Mouse (Mus musculus): ENCODE results near the gene Ncapd2. TPM values are rescaled to one million over a fixed set of nuclear protein-coding genes. Genes with fewer than 3 reads are reported as not detected.
"Not testable (repeated sequence)": the region's sequence is repeated elsewhere in the genome, so short reads cannot be mapped to it uniquely, and the experiment has no call there.

Ncapd2 gene
- polyA plus RNA-seq, 1 experiment from 2014 or later, result 66.1 TPM

DNA sequence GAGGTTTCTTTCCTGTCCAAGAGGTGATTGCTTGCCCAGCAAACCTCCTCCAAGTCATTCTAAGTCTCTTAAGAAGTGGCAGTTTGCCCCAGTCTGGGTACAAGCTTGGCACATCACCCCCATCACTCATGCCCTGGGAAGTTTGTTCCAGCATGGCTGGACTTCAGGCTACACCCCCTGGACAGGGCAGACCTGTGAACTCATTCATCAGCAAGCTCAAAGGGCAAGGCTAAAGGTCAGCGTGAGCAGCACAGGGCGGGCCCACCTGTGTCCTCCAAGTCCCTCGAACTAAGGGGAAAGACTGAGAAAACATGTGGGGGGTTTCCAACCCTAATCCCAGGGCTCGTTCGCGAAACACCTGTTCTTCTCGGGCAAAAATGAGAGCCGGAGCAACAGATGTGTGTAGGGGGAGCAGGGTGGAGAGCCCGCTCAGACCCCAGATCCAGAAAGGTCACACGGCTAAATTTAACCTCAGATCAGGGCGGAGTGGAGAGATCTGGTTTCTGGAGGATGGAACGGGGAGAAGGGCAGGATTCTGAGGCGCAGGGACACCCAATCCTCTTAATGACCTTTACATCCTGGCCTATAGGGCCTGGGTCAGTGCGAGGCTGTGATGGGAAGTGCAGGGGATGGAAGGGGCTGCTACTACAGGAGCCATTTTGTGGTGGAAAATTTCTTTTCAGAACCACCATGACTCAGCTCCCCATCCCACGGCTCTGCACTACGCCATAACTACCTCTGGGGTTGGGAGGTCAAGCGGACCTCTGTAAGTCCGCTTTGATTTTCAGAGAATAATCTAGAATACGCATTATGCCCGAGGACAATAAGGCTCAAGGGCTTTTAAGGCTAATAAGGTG, 27.5 kb downstream of the Ncapd2 start:
- Histone ChIP-seq H3K9me3 (replicated peaks) (no peaks in the 10 kb centered on the region), H3K27me3 (no peaks in the 10 kb centered on the region), H3K36me3 (peaks cover 37% of the 10 kb centered on the region), H3K27ac (peak overlapping the region; percentile 97), H3K9ac (peak overlapping the region; percentile 94), H3K4me2 (peak overlapping the region; percentile 77), H3K4me1 (replicated peaks) (peaks cover 56% of the 10 kb centered on the region), H3K4me3 (peak overlapping the region; percentile 94)
- WGBS, result 4% methylated on average over 20 of the region's 20 CpGs
- no peak for ATAC-seq (replicated peaks; ENCODE audit: insufficient number of reproducible peaks, insufficient read depth, low FRiP score, low read depth)

DNA sequence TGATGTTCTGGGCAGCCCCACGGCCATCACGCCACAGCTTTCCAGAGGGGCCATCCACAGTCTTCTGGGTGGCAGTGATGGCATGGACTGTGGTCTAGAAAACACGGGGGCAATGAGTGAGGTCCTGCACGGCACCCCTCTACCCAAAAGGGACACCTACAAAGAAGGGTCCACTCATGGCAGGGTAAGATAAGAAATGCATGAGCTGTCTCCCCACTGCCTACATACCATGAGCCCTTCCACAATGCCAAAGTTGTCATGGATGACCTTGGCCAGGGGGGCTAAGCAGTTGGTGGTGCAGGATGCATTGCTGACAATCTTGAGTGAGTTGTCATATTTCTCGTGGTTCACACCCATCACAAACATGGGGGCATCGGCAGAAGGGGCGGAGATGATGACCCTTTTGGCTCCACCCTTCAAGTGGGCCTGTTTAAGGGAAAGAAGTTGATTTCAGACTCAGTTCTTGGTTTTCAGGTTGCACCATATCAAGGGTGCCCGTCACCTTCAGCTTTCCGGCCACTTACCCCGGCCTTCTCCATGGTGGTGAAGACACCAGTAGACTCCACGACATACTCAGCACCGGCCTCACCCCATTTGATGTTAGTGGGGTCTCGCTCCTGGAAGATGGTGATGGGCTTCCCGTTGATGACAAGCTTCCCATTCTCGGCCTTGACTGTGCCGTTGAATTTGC, 28.7 kb downstream of the Ncapd2 start:
- H3K27me3 ChIP-seq; ATAC-seq (replicated peaks; ENCODE audit: insufficient number of reproducible peaks, insufficient read depth, low FRiP score, low read depth); H3K9me3 ChIP-seq (replicated peaks): not testable (repeated sequence)
- peaks cover 29% of the 10 kb centered on the region for H3K36me3 ChIP-seq
- peak overlapping the region; percentile 77 for H3K4me2 ChIP-seq
- peak overlapping the region; percentile 50 for H3K9ac ChIP-seq
- H3K27ac ChIP-seq, result peak overlapping the region; percentile 85
- H3K4me3 ChIP-seq, result peak overlapping the region; percentile 94
- peaks cover 50% of the 10 kb centered on the region for H3K4me1 ChIP-seq (replicated peaks)
- WGBS, result 48% methylated on average over 13 of the region's 16 CpGs

DNA sequence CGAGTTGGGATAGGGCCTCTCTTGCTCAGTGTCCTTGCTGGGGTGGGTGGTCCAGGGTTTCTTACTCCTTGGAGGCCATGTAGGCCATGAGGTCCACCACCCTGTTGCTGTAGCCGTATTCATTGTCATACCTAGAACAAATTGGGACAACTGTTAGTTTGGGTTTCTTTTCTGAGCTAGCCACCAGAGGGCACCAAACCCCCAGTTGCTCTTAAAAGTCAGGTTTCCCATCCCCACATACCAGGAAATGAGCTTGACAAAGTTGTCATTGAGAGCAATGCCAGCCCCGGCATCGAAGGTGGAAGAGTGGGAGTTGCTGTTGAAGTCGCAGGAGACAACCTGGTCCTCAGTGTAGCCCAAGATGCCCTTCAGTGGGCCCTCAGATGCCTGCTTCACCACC, 29.5 kb downstream of the Ncapd2 start:
- H3K9me3 ChIP-seq (replicated peaks); H3K27me3 ChIP-seq; ATAC-seq (replicated peaks; ENCODE audit: insufficient number of reproducible peaks, insufficient read depth, low FRiP score, low read depth); H3K9ac ChIP-seq: not testable (repeated sequence)
- Histone ChIP-seq H3K4me3 (peak overlapping the region; percentile 94), H3K4me1 (replicated peaks) (peaks cover 42% of the 10 kb centered on the region), H3K36me3 (peaks cover 32% of the 10 kb centered on the region), H3K27ac (peak overlapping the region; percentile 85), H3K4me2 (peak overlapping the region; percentile 77)
- WGBS, result 4% methylated on average over 4 of the region's 5 CpGs

DNA sequence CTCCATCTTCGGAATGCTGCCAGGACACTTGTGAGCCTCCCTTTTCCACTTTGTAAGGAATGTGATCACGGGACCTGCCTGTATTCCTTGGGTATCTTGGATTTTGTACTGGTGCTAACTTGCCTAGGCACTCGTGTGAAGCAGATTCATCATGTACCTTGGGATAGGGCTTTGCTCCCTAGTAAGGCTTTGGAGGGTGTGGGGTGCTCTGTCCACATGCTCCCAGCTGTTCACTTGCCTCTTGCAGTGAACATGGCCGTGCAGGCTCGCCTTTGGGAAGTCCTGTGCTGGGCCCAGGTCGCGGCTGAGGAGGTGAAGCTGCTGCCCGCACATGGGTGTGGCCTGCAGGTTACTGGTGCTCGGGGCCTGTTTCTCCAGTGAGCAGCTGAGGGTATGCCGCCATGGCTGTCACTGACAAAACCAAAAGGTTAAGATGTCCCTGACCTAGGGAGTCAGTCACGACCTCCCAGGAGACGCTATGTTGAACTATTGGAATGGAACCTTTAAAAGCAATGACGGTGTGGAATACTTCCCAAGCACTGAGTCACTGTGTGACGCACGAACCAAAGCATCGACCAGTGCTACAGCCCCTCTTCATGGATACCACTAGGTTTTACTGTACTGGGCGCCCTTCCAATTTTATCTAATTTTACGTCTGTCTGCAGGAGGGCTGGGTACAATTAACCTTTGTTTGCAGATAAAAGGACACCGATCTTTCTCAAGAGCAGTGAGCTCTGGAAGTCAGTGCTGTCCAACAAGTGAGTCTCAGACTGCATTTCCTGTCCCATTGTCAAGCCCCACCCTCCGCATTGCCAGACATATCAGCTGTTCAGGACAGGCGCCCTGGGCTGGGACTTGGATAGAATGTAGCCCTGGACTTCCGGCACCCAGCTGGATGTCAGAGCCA, 30.4 kb downstream of the Ncapd2 start:
- Histone ChIP-seq H3K4me3 (peak overlapping the region; percentile 94), H3K9ac (peak overlapping the region; percentile 19)
- no peak; the same call in 1 of the 2 replicates for ATAC-seq (replicated peaks; ENCODE audit: insufficient number of reproducible peaks, insufficient read depth, low FRiP score, low read depth)

DNA sequence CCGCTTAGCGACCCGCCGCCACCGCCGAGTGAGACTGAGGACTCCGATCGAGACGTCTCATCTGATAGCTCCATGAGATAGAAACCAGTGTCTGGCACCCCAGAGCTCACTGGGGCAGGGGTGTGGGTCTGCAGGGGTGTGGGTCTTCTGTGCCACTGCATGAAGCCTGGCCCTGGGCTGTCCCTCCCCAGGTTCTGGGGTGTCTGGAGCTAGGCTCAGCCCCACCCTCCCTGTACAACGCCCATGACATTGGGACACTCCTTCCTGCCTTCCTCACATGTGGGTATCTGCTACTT, 31.0 kb downstream of the Ncapd2 start:
- Histone ChIP-seq H3K27me3 (no peaks in the 10 kb centered on the region), H3K4me1 (replicated peaks) (peaks cover 39% of the 10 kb centered on the region), H3K9me3 (replicated peaks) (no peaks in the 10 kb centered on the region), H3K4me3 (no peak overlapping the region), H3K9ac (no peak overlapping the region), H3K27ac (peak overlapping the region; percentile 85), H3K4me2 (no peak overlapping the region), H3K36me3 (peaks cover 32% of the 10 kb centered on the region)
- WGBS, result 35% methylated on average over 10 of the region's 10 CpGs
- no peak for ATAC-seq (replicated peaks; ENCODE audit: insufficient number of reproducible peaks, insufficient read depth, low FRiP score, low read depth)

More for the DNA sequence above, 30.4 kb downstream of the Ncapd2 start:
- no peaks in the 10 kb centered on the region for H3K9me3 ChIP-seq (replicated peaks)
- peaks cover 39% of the 10 kb centered on the region for H3K4me1 ChIP-seq (replicated peaks)
- 14% methylated on average over 22 of the region's 22 CpGs for WGBS
- H3K36me3 ChIP-seq, result peaks cover 32% of the 10 kb centered on the region
- H3K27me3 ChIP-seq, result no peaks in the 10 kb centered on the region
- H3K4me2 ChIP-seq, result peak overlapping the region; percentile 77
- H3K27ac ChIP-seq, result peak overlapping the region; percentile 85

DNA sequence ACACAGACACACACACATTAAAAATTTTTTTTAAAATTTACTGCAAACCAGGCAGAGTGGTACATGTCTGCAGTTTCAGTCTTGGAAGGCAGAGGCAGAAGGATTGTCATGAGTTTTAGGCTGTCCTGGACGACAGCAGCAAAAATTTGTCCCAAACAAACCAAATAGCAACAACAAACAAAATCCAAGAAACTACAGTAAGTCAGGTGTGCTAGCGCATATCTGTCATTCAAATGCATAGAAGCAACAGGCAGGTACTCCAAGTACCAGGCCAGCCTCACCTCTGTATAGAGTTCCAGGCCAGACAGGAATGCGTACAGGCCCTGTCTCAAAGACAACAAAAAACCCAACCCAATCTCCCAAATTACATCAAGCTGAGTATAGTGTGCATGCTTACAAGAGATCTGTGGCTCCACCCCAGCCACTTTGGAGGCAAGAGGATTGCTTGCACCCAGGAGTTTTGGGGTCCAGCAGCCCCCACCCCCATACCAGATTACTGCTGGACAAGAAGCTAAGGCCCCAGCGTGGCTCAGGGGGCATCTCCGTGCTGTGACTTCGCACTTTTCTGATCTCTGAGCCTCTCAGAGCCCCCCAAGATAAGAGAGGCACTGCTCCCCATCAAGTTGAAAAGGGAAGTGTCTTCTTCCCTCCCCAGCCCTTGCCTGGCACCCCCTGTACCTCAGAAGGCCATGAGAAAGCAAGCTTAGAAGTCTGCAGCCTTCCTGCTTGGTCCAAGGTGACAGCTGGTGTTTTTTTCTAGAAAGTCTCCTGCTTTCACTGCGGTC, 31.5 kb downstream of the Ncapd2 start:
- WGBS, result 75% methylated on average over 7 of the region's 7 CpGs
- Histone ChIP-seq H3K9me3 (replicated peaks) (no peaks in the 10 kb centered on the region), H3K9ac (no peak overlapping the region), H3K36me3 (peaks cover 32% of the 10 kb centered on the region), H3K4me2 (no peak overlapping the region), H3K27ac (peak overlapping the region; percentile 85), H3K4me1 (replicated peaks) (peaks cover 39% of the 10 kb centered on the region), H3K4me3 (no peak overlapping the region), H3K27me3 (no peaks in the 10 kb centered on the region)
- no peak for ATAC-seq (replicated peaks; ENCODE audit: insufficient number of reproducible peaks, insufficient read depth, low FRiP score, low read depth)

DNA sequence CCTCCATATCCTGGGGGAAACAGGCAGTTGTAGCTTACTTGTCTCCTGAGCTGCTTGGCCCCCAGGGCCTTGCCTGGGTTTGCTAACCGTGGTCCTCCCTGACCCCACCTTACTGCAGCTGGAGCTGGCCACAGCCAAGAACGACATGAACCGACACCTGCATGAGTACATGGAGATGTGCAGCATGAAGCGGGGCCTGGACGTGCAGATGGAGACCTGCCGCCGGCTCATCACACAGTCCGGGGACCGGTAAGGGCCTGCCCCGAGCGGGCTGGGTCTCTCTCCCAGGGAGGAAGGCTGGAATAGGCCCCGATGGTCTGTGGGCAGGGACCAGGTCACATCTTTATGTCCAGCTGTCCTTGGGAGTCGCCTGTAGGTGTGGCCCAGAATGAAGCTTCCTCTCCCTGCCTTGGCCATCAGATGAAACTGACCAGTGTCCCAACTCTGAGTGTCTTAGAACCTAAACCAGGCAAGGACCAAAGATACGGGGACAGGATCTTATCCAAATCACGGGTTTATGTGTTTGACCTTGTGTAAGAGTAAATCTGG, 32.5 kb downstream of the Ncapd2 start:
- H3K36me3 ChIP-seq, result peaks cover 29% of the 10 kb centered on the region
- peaks cover 36% of the 10 kb centered on the region for H3K4me1 ChIP-seq (replicated peaks)
- WGBS, result 83% methylated on average over 15 of the region's 15 CpGs
- no peak overlapping the region for H3K9ac ChIP-seq
- no peaks in the 10 kb centered on the region for H3K27me3 ChIP-seq
- no peak overlapping the region for H3K4me3 ChIP-seq
- no peak overlapping the region for H3K4me2 ChIP-seq
- ATAC-seq (replicated peaks; ENCODE audit: insufficient number of reproducible peaks, insufficient read depth, low FRiP score, low read depth), result no peak
- H3K9me3 ChIP-seq (replicated peaks), result no peaks in the 10 kb centered on the region
- H3K27ac ChIP-seq, result no peak overlapping the region

DNA sequence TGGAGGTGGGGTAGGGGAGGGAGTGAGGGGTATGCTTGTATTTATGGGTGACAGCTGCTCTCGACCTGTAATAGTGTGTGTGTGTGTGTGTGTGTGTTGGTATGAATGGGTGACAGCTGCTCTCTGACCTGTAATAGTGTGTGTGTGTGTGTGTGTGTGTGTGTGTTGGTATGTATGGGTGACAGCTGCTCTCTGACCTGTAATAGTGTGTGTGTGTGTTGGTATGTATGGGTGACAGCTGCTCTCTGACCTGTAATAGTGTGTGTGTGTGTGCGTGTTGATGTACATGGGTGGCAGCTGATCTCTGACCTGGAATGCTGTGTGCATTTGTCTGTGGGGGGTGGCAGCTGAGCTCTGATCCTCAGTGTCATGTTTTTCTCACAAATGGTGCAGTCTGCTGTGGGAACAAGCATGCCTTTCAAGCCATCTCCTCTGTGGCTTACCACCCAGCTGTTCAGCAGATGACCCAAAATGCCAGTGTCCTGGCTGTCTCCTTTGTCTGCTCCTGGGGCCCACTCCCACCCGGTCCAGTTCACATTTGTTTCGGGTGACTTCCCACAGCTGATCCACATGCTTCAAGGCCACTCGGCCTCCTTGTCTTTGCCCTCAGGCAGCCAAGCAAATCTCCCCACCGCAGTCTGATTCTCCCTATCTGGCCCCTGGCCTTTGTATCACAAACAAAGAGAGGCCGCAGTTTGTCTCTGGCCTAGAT, 34.4 kb downstream of the Ncapd2 start:
- Histone ChIP-seq H3K9me3 (replicated peaks) (no peaks in the 10 kb centered on the region), H3K36me3 (peaks cover 36% of the 10 kb centered on the region; the same call in 1 of the 2 replicates), H3K27me3 (no peaks in the 10 kb centered on the region), H3K27ac (no peak overlapping the region; the same call in 1 of the 2 replicates), H3K9ac (no peak overlapping the region; the same call in 1 of the 2 replicates), H3K4me1 (replicated peaks) (peaks cover 20% of the 10 kb centered on the region), H3K4me3 (no peak overlapping the region), H3K4me2 (no peak overlapping the region)
- ATAC-seq (replicated peaks; ENCODE audit: insufficient number of reproducible peaks, insufficient read depth, low FRiP score, low read depth), result no peak
- 69% methylated on average over 7 of the region's 7 CpGs for WGBS

DNA sequence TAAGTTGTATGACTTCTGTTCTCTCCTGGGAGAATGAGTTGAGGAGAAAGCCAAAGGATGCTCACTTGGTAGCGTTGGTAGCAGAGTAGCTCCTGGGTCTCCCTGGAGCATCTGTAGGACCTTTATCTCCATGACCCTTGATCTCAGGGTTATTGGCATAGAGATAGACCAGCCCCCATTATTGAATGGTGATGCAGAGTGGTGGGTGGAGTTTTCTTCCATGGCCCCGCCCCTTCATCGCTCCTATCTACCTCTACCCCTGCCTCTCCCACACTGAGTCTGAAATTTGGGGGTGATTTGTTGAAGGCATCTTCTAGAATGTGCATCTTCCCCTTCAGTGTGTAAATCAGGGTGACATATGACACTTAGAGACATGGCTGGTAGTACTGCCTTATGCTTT, 35.0 kb downstream of the Ncapd2 start:
- H3K4me1 ChIP-seq (replicated peaks), result peaks cover 16% of the 10 kb centered on the region
- H3K27ac ChIP-seq, result no peak overlapping the region
- H3K27me3 ChIP-seq, result no peaks in the 10 kb centered on the region
- ATAC-seq (replicated peaks; ENCODE audit: insufficient number of reproducible peaks, insufficient read depth, low FRiP score, low read depth), result no peak
- H3K4me3 ChIP-seq, result no peak overlapping the region
- H3K36me3 ChIP-seq, result peaks cover 39% of the 10 kb centered on the region; the same call in 1 of the 2 replicates
- H3K9ac ChIP-seq, result no peak overlapping the region
- 91% methylated on average over 3 of the region's 3 CpGs for WGBS
- no peaks in the 10 kb centered on the region for H3K9me3 ChIP-seq (replicated peaks)
- H3K4me2 ChIP-seq, result no peak overlapping the region

DNA sequence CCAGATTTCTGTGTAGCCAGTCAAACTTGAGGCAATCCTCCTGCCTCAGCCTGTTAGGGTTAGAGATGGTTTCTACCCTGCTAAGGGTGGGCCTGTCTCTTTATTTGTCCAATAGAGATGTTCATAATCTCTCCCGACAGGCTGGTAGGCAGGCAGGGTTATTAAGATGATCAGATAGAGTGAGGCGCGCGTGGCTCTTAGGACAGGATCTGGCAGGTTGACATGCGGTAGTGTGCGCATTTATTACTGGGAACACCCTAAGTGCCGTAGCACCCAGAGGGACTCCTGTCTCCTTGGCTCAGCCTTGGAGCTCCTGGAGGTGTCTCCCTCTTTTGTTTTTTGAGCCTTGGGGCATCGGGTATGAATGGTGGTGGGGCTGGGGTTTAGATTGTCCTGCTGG, 36.2 kb downstream of the Ncapd2 start:
- Histone ChIP-seq H3K4me2 (no peak overlapping the region), H3K36me3 (peaks cover 34% of the 10 kb centered on the region; the same call in 1 of the 2 replicates), H3K9ac (no peak overlapping the region), H3K4me3 (no peak overlapping the region), H3K27me3 (no peaks in the 10 kb centered on the region), H3K9me3 (replicated peaks) (no peaks in the 10 kb centered on the region), H3K27ac (no peak overlapping the region), H3K4me1 (replicated peaks) (peaks cover 8% of the 10 kb centered on the region)
- no peak for ATAC-seq (replicated peaks; ENCODE audit: insufficient number of reproducible peaks, insufficient read depth, low FRiP score, low read depth)
- 89% methylated on average over 8 of the region's 8 CpGs for WGBS

All from heart, embryonic 15.5 days (tissue).